Mouse (Mus musculus): ENCODE data around the gene Diaph2. TPM values are rescaled to one million over a fixed set of nuclear protein-coding genes. Genes with fewer than 3 reads are reported as not detected.
"Not testable (repeated sequence)": the region's sequence is repeated elsewhere in the genome, so short reads cannot be mapped to it uniquely, and the experiment has no call there.

Diaph2 gene
- polyA plus RNA-seq, 1 experiment from 2014 or later: 7.7 TPM

DNA sequence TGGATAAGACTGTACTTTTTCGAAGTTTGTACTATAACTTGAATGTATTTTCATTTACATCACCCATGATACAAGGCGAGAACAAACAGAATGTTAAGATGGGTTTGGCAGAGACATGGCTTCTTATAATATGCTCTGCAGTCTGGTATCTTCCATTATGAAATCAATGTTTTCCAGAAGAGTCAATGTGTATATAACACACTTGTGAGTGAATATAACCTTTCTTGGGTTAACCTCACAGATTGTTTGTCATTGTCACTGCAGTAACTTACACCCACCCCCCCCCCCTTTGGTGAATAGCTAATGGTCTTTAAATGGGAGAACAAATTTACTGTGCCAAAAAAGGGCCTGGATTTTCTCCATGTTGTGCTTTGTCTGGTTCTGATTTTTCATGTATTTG lies 13.1 kb downstream of the Diaph2 start:
- Histone ChIP-seq H3K27me3 (no peaks in the 10 kb centered on the region), H3K27ac (no peak overlapping the region), H3K36me3 (no peaks in the 10 kb centered on the region), H3K9me3 (no peaks in the 10 kb centered on the region), H3K4me2 (replicated peaks) (no peak overlapping the region), H3K4me3 (no peak overlapping the region), H3K9ac (no peak overlapping the region), H3K4me1 (no peaks in the 10 kb centered on the region)
- no peak for ATAC-seq (ENCODE audit: insufficient number of reproducible peaks, insufficient read depth, low FRiP score, low TSS enrichment)
- WGBS: 87% methylated on average over 2 of the region's 2 CpGs

DNA sequence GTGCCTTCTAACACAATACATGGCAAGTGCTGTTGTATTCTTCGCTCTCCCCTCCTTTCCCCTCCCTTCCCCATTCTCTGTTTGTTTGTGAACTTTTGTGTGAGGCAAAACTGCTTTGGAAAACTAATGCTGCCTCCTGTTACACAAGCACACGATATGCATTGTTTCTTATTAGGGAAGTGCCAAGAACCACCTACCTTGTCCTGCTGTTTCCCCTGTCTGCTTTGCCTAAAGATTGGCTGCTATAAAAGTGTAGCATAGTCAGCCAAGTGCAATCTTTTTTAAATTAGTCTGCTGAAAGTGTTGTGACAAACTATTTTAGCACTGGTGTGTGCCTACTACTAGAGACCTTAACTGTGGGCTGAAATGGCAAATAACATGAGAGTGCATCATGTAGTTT lies 15.8 kb downstream of the Diaph2 start:
- no peaks in the 10 kb centered on the region for H3K9me3 ChIP-seq
- no peak overlapping the region for H3K4me3 ChIP-seq
- no peaks in the 10 kb centered on the region for H3K4me1 ChIP-seq
- H3K36me3 ChIP-seq: no peaks in the 10 kb centered on the region
- H3K9ac ChIP-seq: no peak overlapping the region
- H3K4me2 ChIP-seq (replicated peaks): no peak overlapping the region
- no peak overlapping the region for H3K27ac ChIP-seq
- ATAC-seq (ENCODE audit: insufficient number of reproducible peaks, insufficient read depth, low FRiP score, low TSS enrichment): no peak
- WGBS: 86% methylated on average over 2 of the region's 2 CpGs
- H3K27me3 ChIP-seq: no peaks in the 10 kb centered on the region

DNA sequence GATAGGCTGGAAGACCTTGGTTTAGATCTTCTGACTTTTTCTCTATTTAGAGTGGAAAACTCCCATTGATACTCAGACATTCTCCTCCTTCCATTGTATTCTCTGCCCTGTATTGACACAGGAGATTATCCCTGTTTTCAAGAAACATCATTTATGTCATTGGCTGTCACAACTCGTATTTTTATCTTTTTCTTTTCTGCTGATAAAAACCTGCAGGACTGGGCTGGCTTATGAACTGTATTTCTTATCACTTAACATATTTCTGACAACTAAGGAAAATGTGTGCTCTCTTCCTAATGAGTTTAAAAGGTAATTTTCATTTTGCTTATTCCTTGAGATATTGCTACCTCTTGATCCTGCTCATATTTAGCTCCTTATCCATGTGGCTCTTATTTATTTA lies 17.3 kb downstream of the Diaph2 start:
- Histone ChIP-seq H3K27me3 (no peaks in the 10 kb centered on the region), H3K4me2 (replicated peaks) (no peak overlapping the region), H3K4me3 (no peak overlapping the region), H3K36me3 (no peaks in the 10 kb centered on the region), H3K9ac (no peak overlapping the region), H3K4me1 (no peaks in the 10 kb centered on the region), H3K9me3 (no peaks in the 10 kb centered on the region), H3K27ac (no peak overlapping the region)
- ATAC-seq (ENCODE audit: insufficient number of reproducible peaks, insufficient read depth, low FRiP score, low TSS enrichment): no peak
- 68% methylated on average over 1 of the region's 1 CpGs for WGBS

DNA sequence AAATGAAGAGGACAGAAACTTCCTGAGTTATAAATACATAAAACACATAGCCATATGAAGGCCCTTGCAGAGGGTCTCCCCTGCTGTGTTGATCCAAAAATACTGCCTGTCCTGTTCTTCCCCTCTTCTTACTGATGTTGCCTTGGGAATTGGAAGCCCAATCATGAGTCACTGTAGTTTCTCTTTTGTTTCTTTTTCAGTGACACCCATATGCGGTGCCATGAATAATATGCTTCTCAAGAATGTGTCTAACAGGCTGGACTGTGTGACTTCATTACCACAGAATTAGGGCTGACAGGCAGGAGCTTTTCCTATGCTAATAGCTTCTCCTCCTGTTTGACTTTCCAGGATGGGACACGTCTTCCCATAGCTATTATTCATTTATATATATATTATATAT lies 21.1 kb downstream of the Diaph2 start:
- H3K36me3 ChIP-seq: no peaks in the 10 kb centered on the region
- ATAC-seq (ENCODE audit: insufficient number of reproducible peaks, insufficient read depth, low FRiP score, low TSS enrichment): no peak
- WGBS: 72% methylated on average over 2 of the region's 2 CpGs
- no peak overlapping the region for H3K27ac ChIP-seq
- H3K4me1 ChIP-seq: no peaks in the 10 kb centered on the region
- H3K9ac ChIP-seq: no peak overlapping the region
- no peaks in the 10 kb centered on the region for H3K9me3 ChIP-seq
- H3K4me2 ChIP-seq (replicated peaks): no peak overlapping the region
- H3K27me3 ChIP-seq: no peaks in the 10 kb centered on the region
- no peak overlapping the region for H3K4me3 ChIP-seq

DNA sequence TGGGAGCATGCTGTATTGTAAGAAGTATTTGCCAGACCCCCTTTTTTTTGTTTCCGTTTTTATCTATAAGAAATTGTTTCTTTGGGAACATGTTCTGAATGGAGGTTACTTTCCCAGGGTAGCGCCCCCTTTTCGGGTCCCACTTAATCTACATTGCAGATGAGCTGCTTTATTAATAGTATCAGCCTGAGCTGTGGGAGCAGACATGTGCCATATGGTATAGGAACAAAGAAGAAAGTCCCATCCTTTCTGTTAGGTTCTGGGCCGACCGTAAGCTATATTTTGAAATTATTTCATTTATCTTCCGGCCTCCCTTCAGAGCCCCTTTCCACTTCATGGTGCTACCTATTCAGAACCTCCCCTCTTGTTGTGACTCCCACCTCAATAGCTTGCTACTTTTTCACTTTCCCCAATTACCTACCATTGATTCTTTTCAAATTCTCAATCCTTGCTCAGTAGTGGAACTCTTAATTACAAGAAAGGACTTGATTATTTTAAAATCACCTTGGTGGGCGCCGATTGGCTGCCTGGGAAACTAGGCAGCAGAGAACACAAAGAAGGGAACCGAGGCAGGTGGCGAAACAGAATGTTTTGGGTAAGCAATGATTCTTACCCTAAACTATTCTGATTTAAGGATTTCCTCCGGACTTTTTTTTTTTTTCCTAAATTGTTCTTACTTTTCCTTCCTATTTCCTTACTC lies 24.2 kb downstream of the Diaph2 start:
- Histone ChIP-seq H3K27me3 (no peaks in the 10 kb centered on the region), H3K4me1 (no peaks in the 10 kb centered on the region), H3K9ac (no peak overlapping the region), H3K4me2 (replicated peaks) (no peak overlapping the region), H3K4me3 (no peak overlapping the region), H3K27ac (no peak overlapping the region), H3K36me3 (no peaks in the 10 kb centered on the region), H3K9me3 (no peaks in the 10 kb centered on the region)
- no peak for ATAC-seq (ENCODE audit: insufficient number of reproducible peaks, insufficient read depth, low FRiP score, low TSS enrichment)
- 78% methylated on average over 11 of the region's 11 CpGs for WGBS

DNA sequence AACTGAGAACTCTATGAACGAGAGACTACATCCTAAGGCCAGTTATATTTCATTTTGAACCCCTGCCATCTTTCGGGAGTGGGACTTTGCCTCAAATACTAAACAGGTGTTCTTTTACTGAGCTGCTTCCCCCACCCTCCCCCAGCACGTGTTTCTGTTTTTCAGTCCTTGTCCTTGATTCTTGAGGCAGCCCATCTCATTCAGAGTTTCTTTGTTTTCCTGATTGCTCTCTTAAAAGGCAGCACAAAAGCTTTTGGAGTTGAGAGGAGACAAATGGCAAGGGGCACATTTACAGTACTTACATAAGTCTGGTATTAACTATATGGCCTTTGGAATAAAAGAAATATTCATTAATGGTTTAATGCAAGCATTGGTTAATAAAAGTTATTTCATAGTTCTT lies 24.9 kb downstream of the Diaph2 start:
- Histone ChIP-seq H3K9me3 (no peaks in the 10 kb centered on the region), H3K4me1 (no peaks in the 10 kb centered on the region), H3K27ac (no peak overlapping the region), H3K27me3 (no peaks in the 10 kb centered on the region), H3K4me3 (no peak overlapping the region), H3K4me2 (replicated peaks) (no peak overlapping the region), H3K9ac (no peak overlapping the region), H3K36me3 (no peaks in the 10 kb centered on the region)
- ATAC-seq (ENCODE audit: insufficient number of reproducible peaks, insufficient read depth, low FRiP score, low TSS enrichment): no peak
- 40% methylated on average over 3 of the region's 3 CpGs for WGBS

DNA sequence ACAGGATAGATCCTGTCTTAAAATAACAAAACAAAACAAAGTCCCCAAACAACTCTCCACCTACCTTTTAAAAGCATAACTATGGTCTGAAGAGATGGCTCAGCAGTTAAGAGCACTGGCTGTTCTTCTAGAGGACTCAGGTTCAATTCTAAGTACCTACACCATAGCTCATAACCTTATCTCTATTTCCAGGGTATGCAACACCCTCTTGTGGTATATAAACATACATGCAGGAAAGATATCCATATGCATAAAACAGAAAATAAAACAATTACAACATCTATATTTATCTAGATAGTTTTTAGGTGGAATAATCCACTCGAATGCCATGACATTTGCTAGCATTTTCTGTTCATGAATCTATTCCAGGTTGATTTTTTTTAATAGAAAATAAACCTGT lies 27.2 kb downstream of the Diaph2 start:
- Histone ChIP-seq H3K27ac (no peak overlapping the region), H3K9ac (no peak overlapping the region), H3K36me3 (no peaks in the 10 kb centered on the region), H3K27me3 (no peaks in the 10 kb centered on the region), H3K4me1 (no peaks in the 10 kb centered on the region), H3K4me2 (replicated peaks) (no peak overlapping the region), H3K4me3 (no peak overlapping the region), H3K9me3 (no peaks in the 10 kb centered on the region)
- 69% methylated on average over 1 of the region's 1 CpGs for WGBS
- ATAC-seq (ENCODE audit: insufficient number of reproducible peaks, insufficient read depth, low FRiP score, low TSS enrichment): no peak

DNA sequence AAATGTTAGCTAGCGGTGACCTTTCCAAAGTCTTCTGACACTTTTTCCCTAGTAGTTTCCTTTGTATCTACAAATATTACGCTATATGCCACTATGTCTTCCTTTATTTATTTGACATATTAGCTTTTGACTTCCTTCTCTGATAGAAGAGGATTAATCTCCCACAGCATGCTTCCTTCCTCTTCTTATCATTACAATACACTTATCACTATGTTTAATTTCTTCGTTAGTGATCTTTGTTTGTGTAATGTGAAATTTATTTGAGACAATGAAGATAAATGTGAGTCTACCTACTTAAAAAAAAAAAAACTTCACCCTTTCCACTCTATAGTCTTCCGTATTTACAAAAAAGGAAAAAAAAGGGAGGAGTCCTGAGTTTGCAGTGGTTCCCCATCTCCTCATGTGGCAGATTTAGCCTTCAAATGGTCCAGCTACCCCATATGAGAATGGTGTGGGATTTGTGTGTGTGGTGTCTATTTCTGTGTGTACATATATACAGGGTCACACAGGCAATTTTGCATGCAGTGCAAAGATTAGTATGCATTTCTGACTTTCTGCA lies 27.9 kb downstream of the Diaph2 start:
- H3K27ac ChIP-seq: no peak overlapping the region
- H3K4me3 ChIP-seq: no peak overlapping the region
- no peak overlapping the region for H3K4me2 ChIP-seq (replicated peaks)
- no peaks in the 10 kb centered on the region for H3K27me3 ChIP-seq
- H3K4me1 ChIP-seq: no peaks in the 10 kb centered on the region
- H3K9ac ChIP-seq: no peak overlapping the region
- no peak for ATAC-seq (ENCODE audit: insufficient number of reproducible peaks, insufficient read depth, low FRiP score, low TSS enrichment)
- no peaks in the 10 kb centered on the region for H3K36me3 ChIP-seq
- WGBS: 86% methylated on average over 4 of the region's 4 CpGs
- no peaks in the 10 kb centered on the region for H3K9me3 ChIP-seq

DNA sequence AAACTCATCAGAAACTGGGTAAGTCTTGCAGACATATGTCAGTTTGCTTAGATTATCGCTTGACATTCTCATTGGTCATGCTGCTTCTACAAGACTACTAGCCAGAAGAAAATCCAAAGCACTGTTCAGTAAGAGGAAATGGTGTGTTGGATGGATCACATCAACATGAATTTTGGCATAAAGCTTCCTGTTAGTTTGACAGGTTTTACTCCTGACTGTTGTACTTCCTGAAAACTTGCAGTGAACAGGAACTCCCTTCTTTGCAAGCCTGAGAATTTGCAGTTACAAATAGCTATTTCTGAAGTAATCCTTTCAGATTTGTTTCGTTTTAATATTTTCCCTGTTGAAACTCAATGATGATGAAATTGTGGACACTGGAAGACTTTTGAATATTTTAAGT lies 32.3 kb downstream of the Diaph2 start:
- Histone ChIP-seq H3K9me3 (no peaks in the 10 kb centered on the region), H3K9ac (no peak overlapping the region), H3K4me1 (no peaks in the 10 kb centered on the region), H3K4me3 (no peak overlapping the region), H3K36me3 (no peaks in the 10 kb centered on the region), H3K27ac (no peak overlapping the region), H3K27me3 (no peaks in the 10 kb centered on the region), H3K4me2 (replicated peaks) (no peak overlapping the region)
- ATAC-seq (ENCODE audit: insufficient number of reproducible peaks, insufficient read depth, low FRiP score, low TSS enrichment): no peak
- WGBS: 84% methylated on average over 2 of the region's 2 CpGs

DNA sequence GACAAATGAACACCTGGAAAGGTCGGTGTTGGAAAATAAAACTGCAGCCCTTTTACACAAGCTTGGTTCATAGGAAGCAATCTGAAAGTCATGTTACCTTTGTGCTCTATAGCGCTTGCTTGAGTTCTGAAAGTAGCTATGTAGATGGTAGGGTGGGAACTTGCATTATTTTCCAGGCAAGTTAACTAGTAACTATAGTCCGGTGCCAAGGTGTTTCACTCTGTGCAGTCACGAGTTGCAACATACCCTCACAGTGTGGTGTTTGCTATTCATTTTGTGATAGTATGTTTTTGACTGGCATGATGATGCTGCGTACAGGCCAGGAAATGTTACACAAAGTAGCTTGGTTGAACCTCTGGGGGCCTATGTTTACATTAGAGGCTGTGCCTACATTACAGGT lies 34.5 kb downstream of the Diaph2 start:
- WGBS: 79% methylated on average over 5 of the region's 5 CpGs
- H3K9ac ChIP-seq: no peak overlapping the region
- no peaks in the 10 kb centered on the region for H3K4me1 ChIP-seq
- ATAC-seq (ENCODE audit: insufficient number of reproducible peaks, insufficient read depth, low FRiP score, low TSS enrichment): no peak
- H3K36me3 ChIP-seq: no peaks in the 10 kb centered on the region
- no peaks in the 10 kb centered on the region for H3K9me3 ChIP-seq
- no peak overlapping the region for H3K4me2 ChIP-seq (replicated peaks)
- H3K27me3 ChIP-seq: no peaks in the 10 kb centered on the region
- no peak overlapping the region for H3K4me3 ChIP-seq
- H3K27ac ChIP-seq: no peak overlapping the region

DNA sequence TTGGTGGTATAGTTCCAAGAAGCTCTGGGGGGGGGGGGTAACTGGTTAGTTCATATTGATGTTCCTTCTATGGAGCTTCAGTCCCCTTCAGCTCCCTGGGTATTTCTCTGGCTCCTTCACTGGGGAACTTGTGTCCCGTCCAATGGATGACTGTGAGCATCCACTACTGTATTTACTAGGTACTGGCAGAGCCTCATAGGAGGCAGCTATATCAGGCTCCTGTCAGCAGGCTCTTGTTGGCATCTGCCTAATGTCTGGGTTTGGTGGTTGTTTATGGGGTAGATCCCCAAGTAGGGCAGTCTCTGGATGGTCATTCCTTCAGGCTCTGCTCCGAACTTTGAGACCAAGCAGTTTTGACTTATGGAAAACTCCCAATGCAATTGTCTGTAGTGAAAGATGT lies 50.4 kb downstream of the Diaph2 start:
- H3K9ac ChIP-seq; H3K9me3 ChIP-seq; H3K4me2 ChIP-seq (replicated peaks); H3K4me3 ChIP-seq; H3K27ac ChIP-seq; H3K36me3 ChIP-seq; H3K4me1 ChIP-seq; ATAC-seq (ENCODE audit: insufficient number of reproducible peaks, insufficient read depth, low FRiP score, low TSS enrichment); H3K27me3 ChIP-seq: not testable (repeated sequence)
- WGBS: 94% methylated on average over 2 of the region's 2 CpGs

DNA sequence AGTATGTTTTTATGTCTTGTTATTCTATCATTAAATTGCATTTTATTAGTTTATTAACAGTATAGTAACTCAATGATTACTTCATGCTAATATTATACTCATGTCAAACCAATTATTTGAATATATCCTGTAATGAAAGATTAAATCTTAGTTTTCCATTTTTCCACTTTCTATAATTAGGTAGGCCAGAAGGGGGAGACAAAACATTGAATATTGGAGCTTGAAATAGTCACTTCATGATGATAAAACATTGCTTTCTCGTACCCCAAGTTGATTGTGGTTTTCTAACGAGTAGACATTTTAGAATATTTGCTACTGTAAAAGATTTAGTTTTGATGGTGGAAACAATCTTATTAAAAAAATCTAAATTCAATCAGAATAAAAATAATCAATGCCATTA lies 82.4 kb downstream of the Diaph2 start:
- H3K9me3 ChIP-seq: no peaks in the 10 kb centered on the region
- no peak overlapping the region for H3K27ac ChIP-seq
- no peak overlapping the region for H3K4me2 ChIP-seq (replicated peaks)
- no peak overlapping the region for H3K4me3 ChIP-seq
- 58% methylated on average over 2 of the region's 2 CpGs for WGBS
- no peaks in the 10 kb centered on the region for H3K27me3 ChIP-seq
- H3K36me3 ChIP-seq: no peaks in the 10 kb centered on the region
- no peak for ATAC-seq (ENCODE audit: insufficient number of reproducible peaks, insufficient read depth, low FRiP score, low TSS enrichment)
- no peaks in the 10 kb centered on the region for H3K4me1 ChIP-seq
- H3K9ac ChIP-seq: no peak overlapping the region

DNA sequence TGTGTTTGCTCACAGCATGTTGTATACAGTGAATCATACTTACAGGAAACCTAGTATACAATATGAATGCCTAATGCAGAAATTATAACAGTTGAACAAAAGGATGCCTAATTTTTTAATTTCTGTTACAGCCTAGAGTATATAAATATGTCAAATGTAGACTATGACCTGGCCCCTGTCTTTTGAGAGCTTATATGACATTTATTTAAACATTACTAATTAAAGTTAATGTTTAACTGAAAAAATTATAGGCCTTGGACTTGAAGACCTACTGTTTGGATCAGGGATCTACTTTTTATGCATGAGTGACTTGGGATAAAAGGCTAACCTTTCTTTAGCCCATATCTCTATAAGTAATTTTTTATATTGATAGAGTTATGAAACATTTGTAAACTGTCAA lies 84.3 kb downstream of the Diaph2 start:
- H3K4me1 ChIP-seq: no peaks in the 10 kb centered on the region

More for the DNA sequence above, 84.3 kb downstream of the Diaph2 start:
- Histone ChIP-seq H3K4me3 (no peak overlapping the region), H3K9ac (no peak overlapping the region), H3K4me2 (replicated peaks) (no peak overlapping the region), H3K9me3 (no peaks in the 10 kb centered on the region), H3K36me3 (no peaks in the 10 kb centered on the region), H3K27ac (no peak overlapping the region), H3K27me3 (no peaks in the 10 kb centered on the region)
- ATAC-seq (ENCODE audit: insufficient number of reproducible peaks, insufficient read depth, low FRiP score, low TSS enrichment): no peak
